In the genomic region with DNA sequence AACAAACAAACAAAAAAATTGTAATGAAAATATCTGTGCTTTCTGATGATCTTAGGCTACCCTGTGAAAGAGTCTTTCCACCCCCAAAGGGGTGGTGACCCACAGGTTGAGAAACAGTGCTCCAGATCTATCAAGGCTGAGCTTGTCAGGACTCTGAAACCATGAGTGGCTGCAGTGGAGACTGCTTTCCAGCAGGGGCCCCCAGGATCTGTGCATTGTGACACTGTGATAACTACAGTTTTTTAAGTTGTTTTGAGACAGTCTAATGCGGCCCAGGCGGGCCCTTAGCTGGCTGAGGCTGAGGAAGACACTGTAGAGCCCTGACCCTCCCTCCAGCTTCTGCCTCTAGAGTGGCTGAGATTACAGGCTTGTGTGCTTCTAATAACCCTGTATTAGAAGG, we compare ENCODE assay signal across 35 mouse cellular contexts. TPM values are rescaled to one million over a fixed set of nuclear protein-coding genes. Genes with fewer than 3 reads are reported as not detected.
A peak's percentile ranks its signal among the peaks of the same experiment; 100 is the strongest.
DNase-seq lines count a peak whose midpoint lies in the region; ATAC-seq lines count a peak whose summit lies in the region.
"Had no signal": no experiment of that assay in that cellular context is flagged by ENCODE, and none has a peak within 500 bp of the region (broad histone marks: within the 10 kb centered on the region; RNA-seq: fewer than 3 reads in every experiment).

No protein-coding gene starts in this region.

- ATAC-seq in liver, embryonic 11.5 days (replicated peaks; ENCODE audit: low FRiP score) = 0 out of 2 replicates have a peak, but pooled peaks have one; percentile 32
- ATAC-seq in liver, embryonic 12.5 days = no peak
- ATAC-seq: forebrain, embryonic 15.5 days; hindbrain, embryonic 16.5 days; intestine, embryonic 15.5 days; midbrain, embryonic 15.5 days had no signal

- H3K9me3 ChIP-seq in liver, embryonic 11.5 days (ENCODE audit: control insufficient read depth, low read length) = no peaks in the 10 kb centered on the region
- no peaks in the 10 kb centered on the region for H3K9me3 ChIP-seq in liver, embryonic 12.5 days (replicated peaks)
- H3K9me3 ChIP-seq: embryonic facial prominence, embryonic 15.5 days; forebrain, embryonic 15.5 days; heart, embryonic 10.5 days; hindbrain, embryonic 10.5 days; intestine, embryonic 15.5 days; kidney, embryonic 15.5 days; limb, embryonic 12.5 days; liver, embryonic 13.5 days; midbrain, embryonic 15.5 days; neural tube, embryonic 13.5 days; stomach, embryonic 15.5 days had no signal

- H3K27me3 ChIP-seq in liver, embryonic 11.5 days (replicated peaks; ENCODE audit: control insufficient read depth, insufficient read depth, low read length) = no peaks in the 10 kb centered on the region
- peaks cover 17% of the 10 kb centered on the region; the same call in 1 of the 2 replicates for H3K27me3 ChIP-seq in liver, embryonic 12.5 days (replicated peaks)
- H3K27me3 ChIP-seq: CH12.LX; forebrain, embryonic 15.5 days; intestine, embryonic 15.5 days; liver, embryonic 13.5 days; stomach, embryonic 15.5 days had no signal

- H3K4me3 ChIP-seq in liver, embryonic 11.5 days (ENCODE audit: low read depth, low read length) = no peak overlapping the region
- no peak overlapping the region for H3K4me3 ChIP-seq in liver, embryonic 12.5 days
- H3K4me3 ChIP-seq: embryonic facial prominence, embryonic 15.5 days; forebrain, embryonic 15.5 days; heart, embryonic 10.5 days; hindbrain, embryonic 10.5 days; intestine, embryonic 15.5 days; kidney, embryonic 15.5 days; limb, embryonic 12.5 days; liver, embryonic 13.5 days; midbrain, embryonic 15.5 days; neural tube, embryonic 13.5 days; stomach, embryonic 15.5 days had no signal

- DNase-seq in adrenal gland, postnatal 14 days = peak; percentile 54
- DNase-seq in adrenal gland, postnatal 4 days (ENCODE audit: low spot score in 2 of 2) = no peak
- DNase-seq in liver, embryonic 11.5 days (ENCODE audit: low spot score) = no peak
- peak; percentile 39 for DNase-seq in NIH3T3 (ENCODE audit: low read depth)
- no peak for DNase-seq in spleen, postnatal 10 days (ENCODE audit: low spot score in 2 of 2)
- DNase-seq in right cerebral cortex, postnatal 25 days = no peak
- DNase-seq: B cell, adult 2 months; cerebellum, adult 8-10 months; cerebellum, postnatal 36 days; kidney, postnatal 4 days; liver, embryonic 13.5 days; lung, adult 2 months; lung, postnatal 14 days; retina, postnatal 1 day; right cerebral cortex, postnatal 4 days had no signal

- no peaks in the 10 kb centered on the region for H3K36me3 ChIP-seq in liver, embryonic 11.5 days (ENCODE audit: control insufficient read depth, insufficient read depth, low read length)
- H3K36me3 ChIP-seq in liver, embryonic 12.5 days = no peaks in the 10 kb centered on the region
- H3K36me3 ChIP-seq: embryonic facial prominence, embryonic 15.5 days; forebrain, embryonic 15.5 days; heart, embryonic 10.5 days; hindbrain, embryonic 10.5 days; intestine, embryonic 15.5 days; kidney, embryonic 15.5 days; limb, embryonic 12.5 days; liver, embryonic 13.5 days; midbrain, embryonic 15.5 days; neural tube, embryonic 13.5 days; stomach, embryonic 15.5 days had no signal

- 71% methylated on average over 2 of the region's 2 CpGs for WGBS in liver, embryonic 11.5 days
- WGBS in liver, embryonic 12.5 days (ENCODE audit: insufficient replicate concordance) = 49% methylated on average over 2 of the region's 2 CpGs

- no peak overlapping the region for H3K4me2 ChIP-seq in liver, embryonic 11.5 days
- H3K4me2 ChIP-seq in liver, embryonic 12.5 days = no peak overlapping the region
- H3K4me2 ChIP-seq: embryonic facial prominence, embryonic 15.5 days; forebrain, embryonic 15.5 days; intestine, embryonic 15.5 days; kidney, embryonic 15.5 days; limb, embryonic 12.5 days; liver, embryonic 13.5 days; midbrain, embryonic 15.5 days; neural tube, embryonic 13.5 days; stomach, embryonic 15.5 days had no signal

- no peaks in the 10 kb centered on the region for H3K4me1 ChIP-seq in liver, embryonic 11.5 days (replicated peaks; ENCODE audit: control insufficient read depth, insufficient read depth, low read length)
- no peaks in the 10 kb centered on the region for H3K4me1 ChIP-seq in liver, embryonic 12.5 days
- H3K4me1 ChIP-seq: embryonic facial prominence, embryonic 15.5 days; forebrain, embryonic 15.5 days; heart, embryonic 10.5 days; intestine, embryonic 15.5 days; kidney, embryonic 15.5 days; limb, embryonic 12.5 days; liver, embryonic 13.5 days; midbrain, embryonic 15.5 days; neural tube, embryonic 13.5 days; stomach, embryonic 15.5 days had no signal

- no peak overlapping the region for H3K27ac ChIP-seq in liver, embryonic 11.5 days (ENCODE audit: low read depth, low read length)
- no peak overlapping the region for H3K27ac ChIP-seq in liver, embryonic 12.5 days
- H3K27ac ChIP-seq: embryonic facial prominence, embryonic 15.5 days; forebrain, embryonic 15.5 days; heart, embryonic 10.5 days; hindbrain, embryonic 10.5 days; intestine, embryonic 15.5 days; kidney, embryonic 15.5 days; limb, embryonic 12.5 days; liver, embryonic 13.5 days; midbrain, embryonic 15.5 days; neural tube, embryonic 13.5 days; stomach, embryonic 15.5 days had no signal

- no peak overlapping the region for H3K9ac ChIP-seq in liver, embryonic 11.5 days (ENCODE audit: low read depth, low read length)
- H3K9ac ChIP-seq in liver, embryonic 12.5 days = no peak overlapping the region
- H3K9ac ChIP-seq: embryonic facial prominence, embryonic 15.5 days; forebrain, embryonic 15.5 days; intestine, embryonic 15.5 days; kidney, embryonic 15.5 days; limb, embryonic 12.5 days; liver, embryonic 13.5 days; midbrain, embryonic 15.5 days; neural tube, embryonic 13.5 days; stomach, embryonic 15.5 days had no signal

RNA-seq across cellular contexts. Expression of a gene that starts 17.6 kb away (rescaled TPM):
- 15.6 and 22.0 TPM in 2 replicates for total RNA-seq in adrenal gland, postnatal 14 days (2021)
- 10 to 100 TPM; 31.0 to 39.5 TPM for total RNA-seq in adrenal gland, postnatal 4 days (2021)
- 9.6 and 10.1 TPM in 2 replicates for polyA plus RNA-seq in liver, embryonic 11.5 days (2014; fragmentation: Nextera tagmentation; extraction: Ambion mirVana)
- 5.1 and 6.0 TPM in 2 replicates for polyA plus RNA-seq in liver, embryonic 12.5 days (2016; fragmentation: Nextera tagmentation; extraction: Ambion mirVana)

RNA-seq across cellular contexts. Expression of a gene that starts 24.0 kb away (rescaled TPM):
- total RNA-seq in adrenal gland, postnatal 14 days (2021) = not detected in 2 replicates
- not detected for total RNA-seq in adrenal gland, postnatal 4 days (2021)
- polyA plus RNA-seq in liver, embryonic 11.5 days (2014; fragmentation: Nextera tagmentation; extraction: Ambion mirVana) = not detected in 2 replicates
- polyA plus RNA-seq in liver, embryonic 12.5 days (2016; fragmentation: Nextera tagmentation; extraction: Ambion mirVana) = not detected in 2 replicates
- total RNA-seq: CH12.LX; gastrocnemius, adult 8-10 months; layer of hippocampus, postnatal 10 days; left cerebral cortex, postnatal 14 days; megakaryocyte, adult 5-6 weeks had no signal
- polyA plus RNA-seq: brain, embryonic 14.5 days; embryonic facial prominence, embryonic 15.5 days; forebrain, embryonic 15.5 days; gonadal fat pad, adult 2 months; heart, embryonic 10.5 days; heart, postnatal 0 days; hindbrain, embryonic 10.5 days; intestine, embryonic 15.5 days; kidney, embryonic 15.5 days; limb, embryonic 12.5 days; liver, embryonic 13.5 days; lung, adult 2 months; midbrain, embryonic 15.5 days; neural tube, embryonic 13.5 days; stomach, embryonic 15.5 days had no signal

Comparison
In these comparisons a context has a peak if more than half of its experiments do, and no peak if none do; other contexts are left out.
1. DNase-seq: peak in adrenal gland, postnatal 14 days (single experiment) and NIH3T3 (single experiment); none in adrenal gland, postnatal 4 days (0 of 2), liver, embryonic 11.5 days (single experiment), spleen, postnatal 10 days (0 of 2) and right cerebral cortex, postnatal 25 days (single experiment).